Mouse (Mus musculus) cerebellum, adult 9-11 months (tissue): ENCODE measurements around the gene Dbndd2.

Source experiments
- DNase-seq: peaks from one replicate; pipeline ENCODE4 v3.0.0; 2022

The Dbndd2 gene

GRCm38 (mm10) chr2:164454846-164455245, 31.1 kb upstream of the Dbndd2 start:
- no peak for DNase-seq

- no peak for DNase-seq
Observed at GRCm38 (mm10) chr2:164455421-164456190, 30.3 kb upstream of the Dbndd2 start.

DNA sequence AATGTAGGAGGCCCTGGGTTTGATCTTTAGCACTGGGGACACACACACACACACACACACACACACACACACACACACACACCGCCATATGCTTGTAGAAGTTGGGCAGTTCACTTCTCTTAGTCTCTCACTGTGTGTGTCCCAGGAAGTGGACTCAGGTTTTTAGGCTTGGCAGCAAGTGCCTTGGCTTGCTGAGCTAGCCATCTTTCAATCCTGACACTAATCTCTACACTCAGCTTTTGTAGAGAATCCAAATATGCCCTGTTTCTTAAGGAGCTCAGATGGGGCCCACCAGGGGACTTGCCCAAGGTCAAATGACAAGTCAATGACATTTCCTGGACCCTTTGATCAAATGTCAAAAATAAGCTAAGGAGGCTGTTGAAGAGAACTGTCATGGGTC, 29.5 kb upstream of the Dbndd2 start:
- DNase-seq, result no peak

GRCm38 (mm10) chr2:164456864-164457300, 29.0 kb upstream of the Dbndd2 start, which contains the start of gene Sys1:
Gene Sys1, plus strand, starts transcription at chr2:164456964.
- DNase-seq, result no peak

GRCm38 (mm10) chr2:164457942-164458341, 28.0 kb upstream of the Dbndd2 start:
- DNase-seq, result no peak

GRCm38 (mm10) chr2:164458535-164458934, 27.4 kb upstream of the Dbndd2 start:
- DNase-seq, result no peak

DNA sequence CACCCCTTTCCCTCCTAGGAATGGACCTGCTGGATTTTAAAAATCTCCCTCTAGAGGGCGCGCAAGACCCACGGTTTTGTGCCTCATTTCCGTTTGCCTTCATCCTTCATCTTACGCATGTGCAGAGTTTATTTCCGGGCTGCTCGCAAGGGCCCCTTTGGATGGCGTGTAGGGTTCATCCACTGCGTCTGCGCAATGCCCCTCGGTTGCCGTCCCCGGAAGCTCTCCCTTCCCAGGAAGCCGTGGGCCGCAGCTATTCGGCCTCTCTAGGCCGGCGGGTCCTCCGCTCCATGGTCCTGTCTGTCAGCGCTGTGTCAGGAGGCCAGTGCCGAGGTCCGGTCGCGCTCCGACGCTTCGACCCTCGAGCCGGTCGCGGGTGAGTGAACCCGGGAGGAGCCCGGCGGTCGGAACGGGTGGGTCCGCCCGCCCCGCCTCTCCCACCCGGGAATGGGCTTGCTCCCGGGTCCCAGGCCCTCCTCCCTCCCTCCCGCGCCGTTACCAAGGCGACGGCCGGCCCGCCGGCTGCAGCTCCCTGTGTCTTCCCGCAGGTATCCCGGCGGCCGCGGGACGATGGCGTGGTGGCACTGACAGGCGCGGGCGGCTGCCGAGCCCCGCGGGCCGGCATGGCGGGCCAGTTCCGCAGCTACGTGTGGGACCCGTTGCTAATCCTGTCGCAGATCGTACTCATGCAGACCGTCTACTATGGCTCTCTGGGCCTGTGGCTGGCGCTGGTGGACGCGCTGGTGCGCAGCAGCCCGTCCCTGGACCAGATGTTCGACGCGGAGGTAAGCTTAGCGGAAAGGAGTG, 25.0 kb upstream of the Dbndd2 start, which contains the start of gene Gm20458:
Gene Gm20458, plus strand, starts transcription at position 223 of the 807 bp plus-strand sequence.
- peak; percentile 99 for DNase-seq

DNA sequence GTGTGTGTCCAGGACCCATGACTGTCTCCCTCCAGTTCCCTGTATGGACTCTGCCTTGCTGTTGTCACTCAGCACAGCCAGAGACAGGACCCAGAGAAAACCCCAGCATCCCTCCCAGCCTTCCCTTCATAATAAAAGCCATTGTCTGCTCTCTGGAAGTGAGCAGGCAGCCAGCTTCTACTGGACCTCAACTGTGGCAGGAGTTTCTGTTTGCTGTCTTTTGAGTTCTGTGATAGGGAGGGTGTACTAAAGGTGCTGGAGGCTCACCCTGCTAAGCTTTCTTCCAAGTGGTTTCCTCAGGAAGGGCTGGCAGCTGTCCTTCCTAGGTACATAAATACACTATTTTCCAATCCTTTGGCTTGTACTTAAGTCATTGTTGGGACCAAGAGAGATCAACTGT, 20.7 kb upstream of the Dbndd2 start:
- no peak for DNase-seq

- DNase-seq, result no peak
Observed at GRCm38 (mm10) chr2:164466787-164467186, 19.1 kb upstream of the Dbndd2 start.

- no peak for DNase-seq
Observed at GRCm38 (mm10) chr2:164470254-164470653, 15.7 kb upstream of the Dbndd2 start.

- no peak for DNase-seq
Observed at GRCm38 (mm10) chr2:164473624-164474023, 12.3 kb upstream of the Dbndd2 start, which contains the start of gene Trp53tg5. Gene Trp53tg5, minus strand, starts transcription at chr2:164473724.

GRCm38 (mm10) chr2:164486258-164487114, 580 bp downstream of the Dbndd2 start:
- DNase-seq, result peak; percentile 87

DNA sequence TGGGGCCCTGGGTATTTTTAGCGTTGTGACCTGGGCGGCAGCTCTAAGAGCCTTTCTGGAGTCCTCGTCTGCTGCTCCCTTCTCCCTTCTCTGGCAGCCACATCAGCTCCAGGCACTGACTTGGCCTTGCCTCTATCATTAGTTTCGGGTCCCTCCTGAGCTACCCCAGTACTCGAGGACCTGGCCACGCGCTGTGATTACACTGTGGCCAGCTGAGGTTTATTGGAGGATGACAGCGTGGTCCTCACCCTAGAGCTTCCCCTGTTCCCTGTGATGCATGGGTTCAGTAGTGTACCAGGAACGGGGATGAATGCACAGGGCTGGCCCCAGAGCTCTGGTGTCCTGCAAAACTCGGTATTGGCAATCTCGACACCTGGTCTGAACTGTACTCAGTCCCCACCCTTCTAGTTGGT, 1.2 kb downstream of the Dbndd2 start:
- DNase-seq, result no peak

GRCm38 (mm10) chr2:164487812-164488211, 1.9 kb downstream of the Dbndd2 start:
- peak; percentile 85 for DNase-seq

DNA sequence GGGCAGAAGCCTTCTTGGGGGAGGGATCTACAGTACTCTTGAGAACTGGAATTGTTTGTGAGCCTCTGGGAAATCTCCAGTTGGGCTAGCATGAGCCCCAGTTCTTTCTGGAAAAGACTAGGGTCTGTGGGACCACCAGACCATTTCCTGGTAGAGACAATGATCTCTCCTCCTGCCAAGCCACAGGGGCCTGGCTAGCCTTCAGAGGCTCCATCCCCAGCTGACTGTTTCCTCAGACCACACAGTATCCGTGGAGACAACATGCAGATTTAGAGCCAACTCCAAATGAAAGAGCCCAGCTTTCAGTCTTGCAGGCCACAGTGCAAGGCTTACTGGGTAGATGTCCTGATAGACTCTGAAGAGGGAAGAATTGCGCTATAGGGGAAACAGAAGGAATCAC, 8.2 kb downstream of the Dbndd2 start:
- peak; percentile 45 for DNase-seq

GRCm38 (mm10) chr2:164496331-164496730, 10.4 kb downstream of the Dbndd2 start:
- DNase-seq, result no peak

- peak; percentile 89 for DNase-seq
Observed at GRCm38 (mm10) chr2:164496847-164497690, 11.2 kb downstream of the Dbndd2 start, which contains the start of gene Pigt. Gene Pigt, plus strand, starts transcription at chr2:164497520.

GRCm38 (mm10) chr2:164497691-164498268, 11.9 kb downstream of the Dbndd2 start:
- peak; percentile 55 for DNase-seq

GRCm38 (mm10) chr2:164499317-164499716, 13.4 kb downstream of the Dbndd2 start:
- no peak for DNase-seq

- DNase-seq, result no peak
Observed at GRCm38 (mm10) chr2:164500511-164500910, 14.6 kb downstream of the Dbndd2 start.

- no peak for DNase-seq
Observed at GRCm38 (mm10) chr2:164504919-164505318, 19.0 kb downstream of the Dbndd2 start.
